Mouse (Mus musculus) heart, embryonic 11.5 days (tissue): ENCODE results near the gene Ssna1. TPM values are rescaled to one million over a fixed set of nuclear protein-coding genes. Genes with fewer than 3 reads are reported as not detected.
"Not testable (repeated sequence)": the region's sequence is repeated elsewhere in the genome, so short reads cannot be mapped to it uniquely, and the experiment has no call there.

Experiments
- ATAC-seq: fragments of 200-750 bp; cut with Nextera tagmentation; replicated peaks from 2 replicates; pipeline ENCODE4 v1.8.0; 2017; ENCODE audit warnings: moderate library complexity; ENCODE audit not compliant: insufficient number of reproducible peaks, low FRiP score, low TSS enrichment
- H3K27ac ChIP-seq: fragments of 300-500 bp; sonication (generic); 2 replicates; pipeline ENCODE4 v1.5.1; 2014; ENCODE audit warnings: mild to moderate bottlenecking, low read depth, low read length
- H3K27me3 ChIP-seq: fragments of 300-500 bp; sonication (generic); 2 replicates; pipeline ENCODE4 v1.6.1; 2014; ENCODE audit warnings: mild to moderate bottlenecking, low read length, mixed read lengths; ENCODE audit not compliant: control insufficient read depth, insufficient read depth
- H3K36me3 ChIP-seq: fragments of 300-500 bp; sonication (generic); 2 replicates; pipeline ENCODE4 v1.6.1; 2014; ENCODE audit warnings: mild to moderate bottlenecking, low read length, moderate library complexity, mixed read lengths; ENCODE audit not compliant: control insufficient read depth, insufficient read depth
- H3K4me1 ChIP-seq: fragments of 300-500 bp; sonication (generic); 2 replicates; pipeline ENCODE4 v1.6.1; 2014; ENCODE audit warnings: low read length; ENCODE audit not compliant: control insufficient read depth, insufficient read depth
- H3K4me2 ChIP-seq: fragments of 300-500 bp; sonication (generic); 2 replicates; pipeline ENCODE4 v1.6.1; 2014; ENCODE audit warnings: mild to moderate bottlenecking, moderate library complexity
- H3K4me3 ChIP-seq: fragments of 300-500 bp; sonication (generic); 2 replicates; pipeline ENCODE4 v1.5.1; 2014; ENCODE audit warnings: low read depth, low read length
- H3K9ac ChIP-seq: fragments of 300-500 bp; sonication (generic); 2 replicates; pipeline ENCODE4 v1.6.1; 2014; ENCODE audit warnings: mild to moderate bottlenecking, low read depth, low read length, moderate library complexity
- H3K9me3 ChIP-seq: fragments of 300-500 bp; sonication (generic); replicated peaks from 2 replicates; pipeline ENCODE4 v1.6.1; 2016; ENCODE audit warnings: low read length; ENCODE audit not compliant: control insufficient read depth
- WGBS: fragments of 180-500 bp; shearing (Covaris S2); extraction: QIAGEN DNeasy Blood & Tissue Kit; methylation state at CpG from one replicate; pipeline ENCODE4 v1.1.7; 2014; ENCODE audit not compliant: insufficient replicate concordance; 5-methylcytosine and 5-hydroxymethylcytosine counted together
- polyA plus RNA-seq: library from polyadenylated mRNA; unstranded; fragments of >200 nt; fragmentation: Nextera tagmentation; extraction: Ambion mirVana; gene quantifications from 2 replicates; pipeline ENCODE4 v1.2.1, GENCODE M21; 2014

The Ssna1 gene
- polyA plus RNA-seq, 1 experiment from 2014 or later, result 175 TPM

DNA sequence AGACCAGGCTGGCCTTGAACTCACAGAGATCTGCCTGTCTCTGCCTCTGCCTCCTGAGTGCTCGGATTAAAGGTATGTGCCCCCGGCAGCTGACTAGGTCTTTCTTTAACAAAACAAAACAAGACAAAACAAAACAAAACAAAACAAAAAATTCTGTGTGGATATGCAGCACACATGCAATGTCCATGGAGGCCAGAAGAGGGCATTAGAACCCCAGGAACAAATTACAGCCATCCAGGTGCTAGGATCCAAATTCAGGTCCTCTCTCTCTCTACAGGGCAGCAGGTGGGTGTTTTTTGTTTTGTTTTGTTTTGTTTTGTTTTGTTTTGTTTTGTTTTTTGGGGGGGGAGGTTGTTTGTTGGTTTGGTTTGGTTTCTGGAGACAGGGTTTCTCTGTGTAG lies 13.4 kb downstream of the Ssna1 start:
- Histone ChIP-seq H3K4me1 (peaks cover 19% of the 10 kb centered on the region), H3K27ac (no peak overlapping the region), H3K36me3 (no peaks in the 10 kb centered on the region), H3K4me2 (no peak overlapping the region), H3K9ac (no peak overlapping the region), H3K9me3 (no peaks in the 10 kb centered on the region), H3K27me3 (peaks cover 6% of the 10 kb centered on the region), H3K4me3 (no peak overlapping the region)
- 49% methylated on average over 2 of the region's 2 CpGs for WGBS
- no peak for ATAC-seq

- not testable (repeated sequence) for H3K36me3 ChIP-seq, H3K9me3 ChIP-seq, H3K27ac ChIP-seq, H3K4me2 ChIP-seq, ATAC-seq, H3K27me3 ChIP-seq, H3K4me3 ChIP-seq, H3K9ac ChIP-seq
- WGBS, result 78% methylated on average over 5 of the region's 5 CpGs
- H3K4me1 ChIP-seq, result peaks cover 10% of the 10 kb centered on the region
Observed at GRCm38 (mm10) chr2:25257250-25257649, 15.0 kb downstream of the Ssna1 start.

GRCm38 (mm10) chr2:25256443-25257109 lies 15.7 kb downstream of the Ssna1 start:
- Histone ChIP-seq H3K4me3 (peak overlapping the region; percentile 100), H3K4me1 (peaks cover 10% of the 10 kb centered on the region), H3K4me2 (peak overlapping the region; percentile 96)
- H3K9ac ChIP-seq, ATAC-seq, H3K27me3 ChIP-seq, H3K27ac ChIP-seq, H3K9me3 ChIP-seq, H3K36me3 ChIP-seq: not testable (repeated sequence)
- 59% methylated on average over 11 of the region's 12 CpGs for WGBS

- Histone ChIP-seq H3K36me3 (peaks cover 5% of the 10 kb centered on the region; the same call in 1 of the 2 replicates), H3K4me1 (peaks cover 10% of the 10 kb centered on the region), H3K4me2 (peak within 1 kb of the TSS; percentile 96), H3K27me3 (no peaks in the 10 kb centered on the region), H3K27ac (peak within 1 kb of the TSS; percentile 25), H3K9me3 (no peaks in the 10 kb centered on the region), H3K4me3 (peak within 1 kb of the TSS; percentile 100), H3K9ac (peak within 1 kb of the TSS; percentile 90)
- under 1% methylated on average over 39 of the region's 39 CpGs for WGBS
- peak; percentile 79 for ATAC-seq
Observed at GRCm38 (mm10) chr2:25255284-25255779, 16.9 kb downstream of the Ssna1 start, which contains the start of gene Tmem203. TSS of gene Tmem203 (plus strand) at chr2:25255439.

DNA sequence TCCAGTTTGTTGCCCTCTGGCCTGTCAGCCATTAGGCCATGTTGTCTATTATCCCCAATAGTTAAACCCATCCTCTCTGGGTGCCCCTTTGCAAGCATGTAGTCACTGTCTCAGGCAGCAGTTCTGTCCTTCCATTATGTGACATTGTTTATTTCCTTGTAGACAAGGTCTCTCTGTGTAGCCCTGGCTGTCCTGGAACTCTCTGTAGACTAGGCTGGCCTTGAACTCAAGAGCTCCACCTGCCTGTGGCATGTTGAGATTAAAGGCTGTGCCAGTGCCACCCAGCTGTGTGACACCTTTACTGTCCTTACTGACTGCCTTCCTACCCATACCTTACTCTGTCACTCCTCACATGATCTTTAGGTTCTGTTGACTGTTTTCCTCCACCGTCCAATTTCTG lies 19.9 kb downstream of the Ssna1 start:
- H3K4me2 ChIP-seq, result no peak overlapping the region
- H3K36me3 ChIP-seq, result peaks cover 11% of the 10 kb centered on the region; the same call in 1 of the 2 replicates
- H3K9me3 ChIP-seq, result no peaks in the 10 kb centered on the region
- H3K27ac ChIP-seq, result no peak overlapping the region
- no peak overlapping the region for H3K4me3 ChIP-seq
- H3K9ac ChIP-seq, result no peak overlapping the region
- WGBS, result 72% methylated on average over 1 of the region's 1 CpGs
- no peaks in the 10 kb centered on the region for H3K27me3 ChIP-seq
- no peak for ATAC-seq
- peaks cover 10% of the 10 kb centered on the region for H3K4me1 ChIP-seq

- H3K4me3 ChIP-seq, result no peak within 1 kb of the TSS
- no peak within 1 kb of the TSS for H3K27ac ChIP-seq
- no peak within 1 kb of the TSS for H3K9ac ChIP-seq
- peaks cover 9% of the 10 kb centered on the region for H3K36me3 ChIP-seq
- H3K4me1 ChIP-seq, result peaks cover 9% of the 10 kb centered on the region
- 86% methylated on average over 10 of the region's 10 CpGs for WGBS
- H3K27me3 ChIP-seq, result peaks cover 26% of the 10 kb centered on the region
- H3K9me3 ChIP-seq, result no peaks in the 10 kb centered on the region
- H3K4me2 ChIP-seq, result no peak within 1 kb of the TSS
- ATAC-seq, result no peak
Observed at GRCm38 (mm10) chr2:25246183-25247072, 25.8 kb downstream of the Ssna1 start, which contains the start of gene AL732309.1. TSS of gene AL732309.1 (minus strand) at chr2:25246863.

DNA sequence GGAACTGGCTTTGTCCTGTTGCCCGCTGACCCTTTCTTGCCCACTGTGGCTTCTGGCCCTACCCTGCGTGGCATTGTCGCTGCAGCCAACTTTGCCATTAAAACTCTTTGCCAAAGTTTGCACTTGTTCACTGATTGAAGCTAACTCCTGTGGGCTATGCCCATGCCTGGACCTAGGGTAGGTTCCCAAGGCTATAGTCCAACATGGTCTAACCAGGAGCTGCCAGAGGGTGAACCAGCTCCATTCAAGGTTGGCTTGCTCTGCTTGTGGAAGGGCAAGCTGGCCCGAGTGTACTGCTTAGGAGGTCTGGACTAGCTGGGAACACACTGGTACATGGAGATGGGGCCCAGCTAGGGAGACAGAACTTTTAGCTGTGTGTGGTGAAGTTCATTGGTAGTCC lies 28.1 kb downstream of the Ssna1 start:
- 87% methylated on average over 4 of the region's 4 CpGs for WGBS
- Histone ChIP-seq H3K36me3 (peaks cover 6% of the 10 kb centered on the region), H3K9ac (no peak overlapping the region), H3K27ac (no peak overlapping the region), H3K4me1 (peaks cover 20% of the 10 kb centered on the region), H3K4me3 (no peak overlapping the region), H3K9me3 (no peaks in the 10 kb centered on the region), H3K27me3 (peaks cover 31% of the 10 kb centered on the region), H3K4me2 (no peak overlapping the region)
- ATAC-seq, result no peak

DNA sequence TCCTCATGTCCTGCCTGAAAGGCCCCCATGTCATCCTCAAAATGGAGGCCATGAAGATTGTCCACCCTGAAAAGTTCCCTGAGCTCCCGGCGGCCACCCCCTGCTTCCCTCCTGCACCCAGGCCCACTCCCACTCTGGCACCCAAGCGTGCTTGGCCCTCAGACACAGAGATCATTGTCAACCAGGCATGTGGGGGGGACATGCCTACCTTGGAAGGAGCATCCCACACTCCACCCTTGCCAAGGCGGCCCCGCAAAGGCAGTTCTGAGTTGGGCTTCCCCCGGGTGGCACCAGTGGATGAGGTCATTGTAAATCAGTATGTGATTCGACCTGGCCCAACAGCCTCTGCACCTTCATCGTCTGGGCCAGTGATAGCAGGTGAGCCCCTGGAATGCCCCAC lies 28.9 kb downstream of the Ssna1 start:
- no peak for ATAC-seq
- no peak overlapping the region for H3K4me3 ChIP-seq
- H3K27ac ChIP-seq, result no peak overlapping the region
- peaks cover 31% of the 10 kb centered on the region for H3K27me3 ChIP-seq
- peaks cover 20% of the 10 kb centered on the region for H3K4me1 ChIP-seq
- no peak overlapping the region; the same call in 1 of the 2 replicates for H3K4me2 ChIP-seq
- H3K9me3 ChIP-seq, result no peaks in the 10 kb centered on the region
- peaks cover 6% of the 10 kb centered on the region for H3K36me3 ChIP-seq
- WGBS, result 73% methylated on average over 8 of the region's 8 CpGs
- H3K9ac ChIP-seq, result no peak overlapping the region
